Mouse (Mus musculus): ENCODE measurements at regions not wholly inside any gene's neighbourhood (a gene's known extent, or its start where the extent isn't known, plus 50 kb on each side); places are given as distances from the start of the nearest gene placed in this dataset.

- DNase-seq: no peak
These were observed 61.8 kb upstream of the Irf2bp2 start for GRCm38 (mm10) chr8:126655565-126655964.

GRCm38 (mm10) chr8:126654353-126654752 lies 60.6 kb upstream of the Irf2bp2 start:
- no peak for DNase-seq

GRCm38 (mm10) chr8:126652151-126652550 lies 58.4 kb upstream of the Irf2bp2 start:
- no peak for DNase-seq

GRCm38 (mm10) chr8:126650945-126651344 lies 57.2 kb upstream of the Irf2bp2 start:
- DNase-seq: no peak

- no peak for DNase-seq
These were observed 55.5 kb upstream of the Irf2bp2 start for GRCm38 (mm10) chr8:126649305-126649704.

GRCm38 (mm10) chr8:126647350-126647749 lies 53.6 kb upstream of the Irf2bp2 start:
- no peak for DNase-seq

GRCm38 (mm10) chr8:126646604-126647311 lies 53.0 kb upstream of the Irf2bp2 start:
- DNase-seq: no peak

- no peak for DNase-seq
These were observed 50.4 kb upstream of the Irf2bp2 start for GRCm38 (mm10) chr8:126644179-126644578.

Data from retina, postnatal 1 day (tissue).